Mouse (Mus musculus) MEL (cell line): ENCODE results near the gene Ccdc157.

Experiments used
- BHLHE40 ChIP-seq: IDR thresholded peaks from 2 replicates; pipeline ENCODE4 v1.6.1; 2012; ENCODE audit warnings: low read depth, mild to moderate bottlenecking, inconsistent platforms, low read length, improper control_type of control experiment, borderline replicate concordance
- CTCF ChIP-seq, 3 experiments: IDR thresholded peaks in 2 of 3; conservative IDR thresholded peaks in 1 of 3; 2 replicates each; pipeline ENCODE4 v1.5.1; 2011 to 2012; ENCODE audit warnings: low read length in 3 of 3, low read depth in 2 of 3, mild to moderate bottlenecking in 2 of 3, improper control_type of control experiment in 1 of 3, inconsistent platforms in 1 of 3, mixed read lengths in 1 of 3, moderate library complexity in 1 of 3; ENCODE audit not compliant: control insufficient read depth in 1 of 3, insufficient read depth in 1 of 3, poor library complexity in 1 of 3, severe bottlenecking in 1 of 3
- E2F4 ChIP-seq: IDR thresholded peaks from 2 replicates; pipeline ENCODE4 v1.6.1; 2011; ENCODE audit warnings: low read depth, low read length, improper control_type of control experiment, borderline replicate concordance
- ETS1 ChIP-seq: IDR thresholded peaks from 2 replicates; pipeline ENCODE4 v1.6.1; 2012; ENCODE audit warnings: low read depth, mild to moderate bottlenecking, inconsistent platforms, low read length, improper control_type of control experiment, moderate library complexity
- MAX ChIP-seq: IDR thresholded peaks from 2 replicates; pipeline ENCODE4 v1.6.1; 2011; ENCODE audit warnings: low read length, improper control_type of control experiment
- MEF2A ChIP-seq: IDR thresholded peaks from 2 replicates; pipeline ENCODE4 v1.6.1; 2014; ENCODE audit warnings: low read depth, mild to moderate bottlenecking, inconsistent platforms, low read length, improper control_type of control experiment; ENCODE audit not compliant: poor library complexity, insufficient replicate concordance, severe bottlenecking; ENCODE audit errors: extremely low read depth
- MYC ChIP-seq: IDR thresholded peaks from 2 replicates; pipeline ENCODE4 v1.6.1; 2011; ENCODE audit warnings: low read depth, mild to moderate bottlenecking, low read length, improper control_type of control experiment, moderate library complexity
- NELFE ChIP-seq: IDR thresholded peaks from 2 replicates; pipeline ENCODE4 v1.6.1; 2011; ENCODE audit warnings: low read depth, low read length, improper control_type of control experiment
- POLR2A ChIP-seq, 2 experiments: IDR thresholded peaks; 2 replicates each; pipeline ENCODE4 v1.6.1; 2011 to 2012; ENCODE audit warnings: low read length in 2 of 2, mild to moderate bottlenecking in 2 of 2, control low read depth in 1 of 2, improper control_type of control experiment in 1 of 2, low read depth in 1 of 2, moderate library complexity in 1 of 2; ENCODE audit not compliant: control insufficient read depth in 1 of 2, insufficient read depth in 1 of 2, poor library complexity in 1 of 2
- RCOR1 ChIP-seq: IDR thresholded peaks from 2 replicates; pipeline ENCODE4 v1.6.1; 2012; ENCODE audit warnings: low read depth, mild to moderate bottlenecking, inconsistent platforms, low read length, improper control_type of control experiment
- UBTF ChIP-seq: IDR thresholded peaks from 2 replicates; pipeline ENCODE4 v1.6.1; 2012; ENCODE audit warnings: low read depth, mild to moderate bottlenecking, inconsistent platforms, low read length, improper control_type of control experiment, moderate library complexity, borderline replicate concordance; ENCODE audit not compliant: insufficient read depth

GRCm38 (mm10) chr11:4134400-4134799, 25.7 kb downstream of the Ccdc157 start:
- TF ChIP-seq POLR2A (IDR thresholded peaks at IDR 0.05; ENCODE audit: control insufficient read depth in 1 of 2, insufficient read depth in 1 of 2, low read depth in 1 of 2, low read length in 2 of 2, poor library complexity in 1 of 2), result no peak
- TF ChIP-seq UBTF, result no peak
- no peak for TF ChIP-seq BHLHE40
- TF ChIP-seq CTCF (IDR thresholded peaks at IDR 0.05 in 2 of 3, conservative IDR thresholded peaks at IDR 0.05 in 1 of 3; ENCODE audit: control insufficient read depth in 1 of 3, insufficient read depth in 1 of 3, low read depth in 2 of 3, low read length in 3 of 3, poor library complexity in 1 of 3, severe bottlenecking in 1 of 3), result no peak
- 0 out of 2 replicates have a peak, but pooled peaks have one; percentile 28 for TF ChIP-seq MAX
- TF ChIP-seq RCOR1, result peak; percentile 56; the same call in 1 of the 2 replicates
- no peak for TF ChIP-seq MYC
- TF ChIP-seq NELFE, result no peak
- TF ChIP-seq ETS1, result no peak
- TF ChIP-seq MEF2A, result no peak
- no peak for TF ChIP-seq E2F4
